Mouse (Mus musculus) ES-E14 (cell line): ENCODE results near the gene Wiz.

Experiments
- HCFC1 ChIP-seq: IDR thresholded peaks from 2 replicates; pipeline ENCODE4 v1.6.1; 2012; ENCODE audit warnings: low read length, inconsistent platforms, borderline replicate concordance; ENCODE audit not compliant: insufficient read depth
- MAFK ChIP-seq: IDR thresholded peaks from 2 replicates; pipeline ENCODE4 v1.6.1; 2014; ENCODE audit warnings: mild to moderate bottlenecking, low read depth, low read length, inconsistent platforms; ENCODE audit not compliant: insufficient read depth

DNA sequence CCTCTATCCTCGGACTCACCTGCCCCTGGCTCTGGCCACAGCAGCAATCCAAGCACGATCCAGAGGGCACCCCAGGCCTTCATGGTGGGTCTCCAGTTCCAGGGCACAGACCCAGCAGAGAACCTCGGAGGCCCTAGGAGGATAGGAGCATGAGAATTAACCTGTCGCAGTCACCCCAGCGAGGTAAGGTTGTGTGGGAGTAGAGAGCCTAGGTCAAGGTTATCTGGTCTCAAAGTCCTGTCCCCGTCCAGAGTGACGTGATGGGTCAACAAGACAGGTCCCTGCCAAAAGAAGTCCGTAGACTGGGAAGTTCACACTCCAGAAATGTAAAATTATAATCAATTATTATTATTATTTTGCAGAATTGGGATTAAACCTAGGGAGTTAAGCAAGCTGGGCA, 31.5 kb upstream of the Wiz start:
- TF ChIP-seq MAFK (no peak), HCFC1 (no peak)
